Mouse (Mus musculus) spleen, postnatal 14 days (tissue): ENCODE data around the gene Hist1h4b.
"Not testable (repeated sequence)": the region's sequence is repeated elsewhere in the genome, so short reads cannot be mapped to it uniquely, and the experiment has no call there.

Source experiments
- DNase-seq, 2 experiments: peaks; one replicate each; pipeline ENCODE4 v3.0.0; 2021 to 2022; ENCODE audit warnings: low spot score in 2 of 2

Hist1h4b gene

DNA sequence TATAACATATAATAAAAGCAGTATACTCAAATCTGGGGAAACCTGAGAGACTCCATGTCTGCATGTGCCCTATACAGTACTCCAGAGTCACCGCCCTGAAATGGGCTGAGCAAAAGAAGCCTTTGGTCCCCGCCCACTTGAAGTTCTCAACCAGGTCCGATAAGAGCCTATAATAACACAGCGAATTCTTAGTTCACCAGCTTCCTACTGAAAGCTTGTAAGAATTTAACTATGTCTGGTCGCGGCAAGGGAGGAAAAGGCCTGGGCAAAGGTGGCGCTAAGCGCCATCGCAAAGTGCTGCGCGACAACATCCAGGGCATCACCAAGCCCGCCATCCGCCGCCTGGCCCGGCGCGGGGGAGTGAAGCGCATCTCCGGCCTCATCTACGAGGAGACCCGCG, at the start of gene Hist1h4b:
TSS of gene Hist1h4b (plus strand) at position 224 of the 400 bp plus-strand sequence.
- DNase-seq, result peak; percentile 75 to 93

DNA sequence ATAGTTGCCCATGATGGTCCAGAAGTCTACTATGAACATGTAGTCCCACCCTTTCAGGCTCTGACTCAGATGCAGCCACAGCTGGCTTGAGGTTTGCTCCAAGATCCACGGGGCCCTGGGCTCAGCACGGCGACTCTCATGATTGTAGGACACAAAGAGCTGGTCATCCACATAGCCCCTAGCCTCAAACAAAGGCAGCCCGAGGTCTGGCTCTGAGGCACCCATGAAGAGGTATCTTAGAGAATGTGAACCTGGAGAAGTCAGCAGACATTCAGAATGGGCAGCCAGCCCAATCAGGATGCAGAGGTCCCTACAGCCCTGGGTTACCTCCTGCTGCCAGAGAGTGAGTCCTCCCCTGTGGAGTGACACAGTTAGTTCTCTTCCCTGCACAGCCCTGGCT, 48.8 kb upstream of the Hist1h4b start:
- no peak for DNase-seq

DNA sequence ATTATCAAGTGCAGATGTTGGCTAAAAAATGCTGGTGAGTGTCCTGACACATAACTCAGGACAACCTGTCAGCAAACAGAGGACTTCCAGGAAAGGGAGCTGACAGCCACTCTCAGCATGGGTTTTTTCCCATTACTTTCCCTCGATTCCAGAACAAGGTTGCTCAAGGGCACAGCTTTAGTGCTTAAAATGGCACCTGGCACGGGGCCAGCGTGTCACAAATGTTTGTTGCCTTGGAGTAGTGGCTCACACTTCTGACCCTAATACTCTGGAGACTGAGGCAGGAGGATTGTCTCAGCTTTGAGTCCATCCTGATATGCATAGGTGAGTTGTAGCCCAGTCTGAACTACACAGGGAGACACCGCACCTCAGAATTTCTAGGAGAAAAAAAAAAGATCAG, 48.2 kb upstream of the Hist1h4b start:
- DNase-seq, result no peak

DNA sequence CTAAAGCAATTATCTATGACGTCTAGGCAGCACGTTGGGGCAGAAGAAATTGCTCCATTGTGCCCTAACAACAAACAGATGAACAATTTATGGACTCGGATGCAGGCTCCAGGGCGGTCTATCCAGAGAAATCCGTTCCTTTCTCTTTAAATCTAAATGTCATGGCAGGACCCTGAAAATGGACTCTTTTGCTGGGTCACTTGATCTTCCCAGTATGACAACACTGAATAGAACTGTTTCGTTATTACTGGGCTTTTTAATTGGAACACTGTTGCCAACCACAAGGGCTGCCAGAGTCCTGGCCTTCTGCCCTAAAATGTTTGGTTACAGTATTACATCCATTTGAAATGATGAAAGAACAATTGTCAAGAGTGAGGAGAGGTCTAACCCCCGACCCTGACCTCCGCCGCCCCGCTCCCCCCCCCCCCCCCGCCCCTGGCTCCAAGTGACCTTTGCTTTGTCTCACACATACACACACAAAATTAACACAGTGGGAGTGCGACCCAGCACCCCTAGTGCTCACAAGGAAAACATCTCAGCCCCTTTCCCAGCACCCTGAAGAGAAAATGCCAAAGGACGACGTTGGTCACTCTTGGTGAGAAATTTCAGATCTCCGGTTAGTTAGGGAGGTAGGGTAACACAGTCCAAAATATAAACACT, 47.0 kb upstream of the Hist1h4b start:
- no peak for DNase-seq

DNA sequence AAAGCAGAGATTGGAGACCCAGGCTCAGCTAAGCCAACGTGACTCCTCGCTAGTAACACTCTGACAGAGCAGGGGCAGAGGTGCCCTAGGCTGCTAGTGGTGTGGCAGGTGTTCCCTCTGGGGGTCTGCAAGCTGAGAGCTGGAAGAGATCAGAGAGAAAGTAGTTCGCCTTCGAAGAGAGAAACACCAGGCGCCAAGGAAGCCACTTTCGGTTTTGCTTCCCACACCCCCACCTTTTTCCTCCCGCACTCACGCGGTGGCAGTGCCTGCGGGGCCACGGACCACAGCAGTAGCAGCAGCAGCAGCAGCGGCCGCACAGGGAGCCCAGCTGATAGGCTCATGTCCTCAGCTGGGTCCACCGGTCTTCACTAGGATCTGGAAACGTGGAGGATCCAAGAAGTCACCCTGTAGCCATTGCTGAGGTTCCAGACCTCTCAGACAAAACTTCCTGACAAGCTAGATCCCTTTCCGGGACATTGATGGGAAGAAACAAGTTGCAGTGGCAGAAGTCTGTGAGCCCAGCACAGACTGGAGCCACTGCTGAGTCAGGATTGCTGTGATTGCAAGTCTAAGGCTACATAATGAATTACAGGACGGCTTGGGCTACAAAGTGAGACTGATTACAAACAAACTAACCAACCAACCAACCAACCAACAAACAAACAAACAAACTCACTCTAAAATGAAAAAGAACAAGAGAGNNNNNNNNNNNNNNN, 46.3 kb upstream of the Hist1h4b start, which contains the start of gene Hfe:
TSS of gene Hfe (minus strand) at position 481 of the 716 bp plus-strand sequence.
- DNase-seq, result peak in 1 of 2 experiments; percentile 35

DNA sequence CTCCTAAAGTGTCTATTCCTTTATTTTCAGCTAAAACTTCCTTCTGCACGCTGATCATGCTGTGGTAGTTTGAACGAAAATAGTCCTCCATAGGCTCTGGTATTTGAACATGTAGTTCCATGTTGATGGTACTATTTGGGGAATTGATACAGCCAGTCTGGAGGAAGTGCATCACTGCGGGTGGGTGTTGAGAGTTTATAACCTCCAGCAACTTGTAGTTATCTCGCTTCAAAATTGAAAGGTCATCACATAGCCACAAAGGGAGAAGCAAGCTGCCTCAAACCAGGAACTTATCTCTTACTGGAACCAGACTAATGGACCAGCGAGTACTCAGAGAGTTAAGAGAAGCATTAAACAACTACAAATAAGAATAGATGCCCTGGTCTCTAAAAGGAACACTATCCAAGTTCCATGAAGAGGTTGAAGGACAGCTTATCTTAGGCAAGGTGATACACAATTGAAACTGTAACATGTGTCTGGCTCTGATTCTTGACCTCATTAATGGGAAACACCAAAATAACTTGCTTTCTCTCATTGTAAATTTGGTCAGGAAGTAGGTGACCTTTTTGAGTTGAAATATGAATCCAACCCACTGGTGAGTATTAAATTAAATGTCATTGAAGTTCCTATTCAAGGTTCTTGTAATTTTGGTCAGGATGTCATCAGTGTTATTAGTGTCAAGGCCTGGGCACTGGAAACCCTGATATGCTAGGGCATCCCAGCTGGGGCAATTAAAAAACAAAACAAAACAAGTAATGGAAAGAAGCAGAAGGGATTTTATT, 40.4 kb upstream of the Hist1h4b start:
- DNase-seq, result no peak

DNA sequence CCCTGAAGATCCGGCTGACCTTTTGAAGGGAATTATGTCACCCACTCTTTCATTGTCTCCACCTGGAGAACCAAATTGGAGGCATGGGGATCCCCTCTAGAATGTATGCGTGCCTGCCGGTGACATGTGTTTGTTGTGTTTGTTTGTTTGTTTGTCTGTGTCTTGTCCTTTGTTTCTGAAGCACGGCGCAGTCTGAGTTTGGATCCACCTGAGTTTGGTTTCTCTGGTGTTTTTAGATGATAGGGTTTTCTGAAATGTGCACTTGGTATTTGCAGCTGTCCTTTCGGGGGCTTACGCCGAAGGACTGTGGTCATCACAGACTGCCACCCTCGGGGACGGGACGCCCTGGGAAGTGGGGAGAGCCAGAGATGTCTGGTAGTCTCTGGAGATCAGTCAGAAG, 39.6 kb upstream of the Hist1h4b start:
- no peak for DNase-seq

DNA sequence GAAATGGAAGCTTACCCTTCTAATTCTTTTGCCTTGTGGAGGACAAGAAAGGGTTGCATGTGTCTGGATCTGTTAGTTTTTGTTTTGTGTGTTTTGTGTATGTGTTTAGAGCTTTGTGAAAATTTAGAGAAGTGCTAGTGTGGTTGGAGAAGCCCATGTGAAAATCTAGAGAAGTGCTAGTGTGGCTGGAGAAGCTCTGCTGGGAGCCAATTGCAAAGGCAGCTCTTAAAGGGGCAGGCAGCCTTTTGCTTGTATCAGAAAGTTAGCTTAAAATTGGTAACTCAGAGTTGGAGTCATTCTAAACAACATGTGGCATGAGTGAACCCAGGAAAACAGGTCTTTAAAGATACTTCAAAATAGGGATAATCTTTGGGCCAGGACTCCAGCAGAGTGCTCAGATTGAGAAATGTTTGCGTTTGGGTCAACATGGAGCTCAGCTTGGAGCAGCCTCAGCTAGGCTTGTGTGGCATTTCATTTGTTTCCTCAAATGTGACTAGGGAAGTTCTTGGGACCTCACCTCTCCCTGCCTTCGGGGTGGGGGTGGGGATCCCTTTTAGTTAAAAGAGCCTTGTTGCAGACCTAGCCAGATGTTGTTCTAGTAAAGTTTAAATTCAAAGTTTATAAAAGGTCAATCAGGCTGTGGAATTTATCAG, 39.1 kb upstream of the Hist1h4b start:
- DNase-seq, result not testable (repeated sequence)

DNA sequence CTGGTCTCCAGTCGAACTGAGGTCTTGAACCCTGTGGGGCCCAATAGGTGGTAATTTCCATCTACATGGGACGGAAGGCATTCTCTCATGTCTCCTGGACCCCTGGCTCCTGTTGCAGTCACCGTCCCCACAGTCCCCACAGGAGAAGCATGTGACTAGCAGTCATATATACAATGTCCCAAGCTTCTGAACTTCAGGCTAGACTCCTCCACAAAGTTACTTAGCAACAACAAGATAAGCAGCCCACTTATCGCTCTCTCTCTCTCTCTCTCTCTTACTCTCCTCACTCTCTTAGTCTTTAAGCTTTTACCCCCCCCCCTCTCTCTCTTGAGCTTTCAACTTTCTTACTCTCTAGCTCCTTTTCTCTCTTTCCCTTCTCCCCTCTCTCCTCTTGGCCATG, 32.6 kb upstream of the Hist1h4b start:
- DNase-seq, result no peak

DNA sequence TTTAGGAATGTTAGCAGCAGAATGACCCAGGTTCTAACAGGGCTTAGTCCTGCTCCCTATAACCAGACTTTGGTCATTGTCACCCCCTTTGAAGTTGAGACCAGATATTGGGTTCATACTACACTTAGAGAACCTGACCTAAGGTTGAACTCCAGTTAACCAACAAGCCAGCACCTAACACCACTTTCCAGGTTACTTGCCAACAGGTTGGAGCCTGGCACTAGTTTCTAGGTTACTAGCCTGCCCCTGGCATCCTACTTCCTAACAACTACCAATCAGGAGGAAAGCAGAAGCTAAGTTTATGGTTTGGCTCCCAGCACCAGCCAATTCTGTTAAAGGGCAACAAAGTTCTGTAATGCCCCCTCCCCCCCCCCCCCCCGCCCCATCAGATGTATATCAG, 31.6 kb upstream of the Hist1h4b start:
- DNase-seq, result no peak

DNA sequence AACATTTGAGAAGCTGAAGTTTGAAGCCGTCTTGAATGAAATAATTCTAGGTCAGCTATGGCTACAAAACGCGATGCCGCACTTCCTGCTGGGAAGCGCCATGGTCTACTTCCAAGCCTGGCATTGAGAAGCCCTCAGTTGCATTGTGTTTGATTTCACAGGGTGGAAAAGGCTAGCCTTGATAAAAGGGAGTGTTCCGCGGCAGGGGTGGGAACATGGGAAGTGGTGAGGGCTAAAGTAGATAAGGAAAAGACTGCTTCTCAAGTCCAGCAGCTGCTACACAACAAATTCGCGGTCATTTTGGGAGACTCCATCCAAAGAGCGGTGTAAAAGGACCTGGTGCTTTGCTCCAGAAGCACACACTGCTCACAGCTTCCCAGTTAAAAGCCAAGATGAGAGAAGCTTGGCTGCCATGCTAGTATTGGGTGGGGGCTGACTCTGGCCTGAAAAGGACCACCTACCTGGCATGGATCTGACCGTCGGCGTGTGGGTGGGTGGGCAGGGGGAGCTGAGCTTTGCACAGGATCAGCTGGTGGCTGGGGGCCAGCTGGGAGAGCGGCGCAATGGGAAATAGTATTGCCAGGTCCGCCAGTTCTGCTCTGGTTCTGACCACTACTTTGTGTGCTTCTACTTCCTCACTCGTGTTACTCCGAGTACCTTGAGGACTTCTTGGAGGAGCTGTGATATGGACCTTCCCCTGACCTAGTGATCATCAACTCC, 28.2 kb upstream of the Hist1h4b start:
- no peak for DNase-seq

DNA sequence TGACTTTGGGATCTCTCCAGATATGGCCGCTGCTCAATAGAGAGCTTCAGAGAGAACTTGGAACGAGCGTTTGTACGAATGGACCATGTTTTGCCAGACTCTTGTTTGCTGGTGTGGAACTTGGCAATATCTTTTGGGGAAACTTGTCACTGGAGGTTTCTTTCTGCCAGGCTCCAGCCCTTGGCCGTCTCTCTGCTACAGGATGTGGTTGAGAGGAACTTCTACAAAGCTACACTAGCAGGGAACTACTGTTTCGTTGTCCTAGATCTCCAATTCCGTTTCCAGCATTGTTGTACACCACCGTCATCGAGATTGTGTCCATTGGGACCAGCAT, 27.7 kb upstream of the Hist1h4b start:
- no peak for DNase-seq

DNA sequence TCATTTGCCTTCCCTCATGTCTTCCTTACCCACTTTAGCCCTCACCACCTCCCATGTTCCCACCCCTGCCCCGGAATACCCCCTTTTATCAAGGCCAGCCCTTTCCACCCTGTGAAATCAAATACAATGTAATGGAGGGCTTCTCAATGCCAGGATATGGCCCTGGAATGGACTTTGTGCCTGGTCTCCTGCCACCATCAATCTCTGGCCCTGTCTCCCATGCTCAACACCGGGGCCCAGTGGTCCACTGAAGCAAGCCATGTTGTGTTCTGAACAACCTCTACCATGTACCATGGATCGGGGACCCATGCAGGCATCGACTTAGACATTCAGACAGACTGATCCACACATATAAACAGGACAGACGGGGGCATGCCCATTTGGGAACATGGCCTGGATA, 27.1 kb upstream of the Hist1h4b start:
- no peak for DNase-seq

DNA sequence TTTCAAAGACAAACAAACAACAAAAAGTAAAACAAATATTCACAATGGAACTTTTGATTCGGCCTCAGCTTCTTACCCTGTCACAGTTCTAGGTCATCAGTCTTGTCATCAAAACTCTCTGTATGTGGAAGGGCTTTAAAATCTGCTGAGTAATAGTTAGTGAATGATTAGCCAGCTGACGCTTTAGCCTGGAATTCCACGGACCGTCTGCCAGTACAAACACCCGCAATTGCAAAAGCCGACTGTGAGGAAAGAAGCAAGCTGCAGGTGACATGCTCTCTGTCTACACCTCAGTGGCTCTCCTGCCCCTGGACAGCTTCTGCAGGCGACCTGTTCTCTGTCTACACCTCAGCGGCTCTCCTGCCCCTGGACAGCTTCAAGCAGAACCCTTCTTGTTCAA, 26.3 kb upstream of the Hist1h4b start:
- DNase-seq, result no peak

DNA sequence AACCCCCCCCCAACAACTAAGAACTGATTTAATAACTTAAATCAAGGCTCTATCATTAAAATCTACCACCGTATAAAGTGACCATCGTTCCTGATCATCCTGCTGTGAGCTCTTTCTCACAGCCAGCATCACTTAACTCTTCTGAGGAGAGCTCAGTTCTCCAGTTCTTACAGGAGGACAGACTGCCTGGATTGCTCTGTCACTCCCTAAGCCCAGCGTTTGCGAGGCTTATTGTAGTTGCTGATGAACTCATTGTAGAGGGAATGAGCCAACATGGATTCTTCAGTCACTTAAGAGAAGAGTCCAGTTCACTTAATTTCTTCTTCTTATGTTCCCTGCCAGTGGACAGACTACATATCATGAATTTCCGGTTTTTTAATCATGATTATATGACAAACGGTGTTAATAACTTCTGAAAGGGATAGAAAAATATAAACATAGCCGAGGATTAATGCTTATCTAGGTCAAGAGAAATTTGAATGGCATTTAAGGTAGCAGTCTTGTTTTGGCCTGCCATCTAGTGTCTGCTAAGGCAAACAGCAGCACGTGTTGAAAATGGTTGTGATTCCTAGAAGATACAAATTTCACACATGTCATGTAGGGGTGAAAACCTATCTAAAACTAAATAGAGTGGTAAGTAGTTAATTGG, 24.5 kb upstream of the Hist1h4b start:
- DNase-seq, result no peak

DNA sequence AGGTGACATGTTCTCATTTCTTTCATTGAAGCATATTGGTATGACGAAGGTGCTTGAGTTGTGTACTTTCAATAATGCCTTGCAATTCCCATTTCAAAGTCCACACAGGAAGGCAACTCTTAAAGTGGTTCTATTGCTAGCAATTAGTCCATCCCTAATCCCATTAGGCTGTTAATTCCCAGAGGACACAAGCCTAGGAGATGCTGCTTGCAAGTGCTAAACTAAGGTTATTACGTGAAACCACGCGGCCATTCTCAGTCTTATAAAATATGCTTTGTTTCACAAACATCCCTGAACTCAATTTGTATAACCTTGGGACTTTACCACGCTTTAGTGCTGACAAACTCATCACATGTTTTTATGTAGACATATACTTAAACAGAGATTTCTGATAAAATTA, 19.7 kb upstream of the Hist1h4b start:
- DNase-seq, result no peak

DNA sequence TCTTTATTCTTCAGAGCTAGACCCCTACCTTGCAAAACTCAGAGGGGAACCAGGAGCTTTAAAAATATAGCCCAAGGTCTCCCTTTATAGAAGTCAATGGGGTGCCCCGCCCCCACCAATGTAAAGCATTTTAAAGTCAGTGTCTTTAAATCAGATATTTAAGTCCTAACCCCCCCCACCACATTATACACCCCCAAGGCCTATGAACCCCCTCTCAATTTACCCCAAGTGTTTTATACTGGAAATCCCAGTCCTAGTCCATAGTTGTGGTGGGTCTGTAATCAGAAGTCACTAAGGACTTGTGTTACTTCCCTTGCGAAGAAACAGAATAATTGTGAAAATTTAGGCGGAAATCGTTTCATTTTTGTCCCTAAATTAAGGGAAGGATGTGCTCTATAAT, 18.8 kb upstream of the Hist1h4b start:
- no peak for DNase-seq

DNA sequence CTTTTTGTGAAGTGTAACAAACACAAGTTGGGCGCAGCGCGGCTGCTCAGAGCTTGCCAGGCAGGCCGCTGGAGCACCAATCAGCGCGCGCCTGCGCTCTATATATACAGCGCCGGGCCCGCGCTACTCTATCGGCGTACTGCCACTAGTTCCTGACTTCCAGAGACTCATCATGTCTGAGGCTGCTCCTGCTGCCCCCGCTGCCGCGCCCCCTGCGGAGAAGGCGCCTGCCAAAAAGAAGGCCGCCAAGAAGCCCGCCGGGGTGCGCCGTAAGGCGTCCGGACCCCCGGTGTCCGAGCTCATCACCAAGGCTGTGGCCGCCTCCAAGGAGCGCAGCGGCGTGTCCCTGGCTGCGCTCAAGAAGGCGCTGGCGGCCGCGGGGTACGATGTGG, 18.1 kb upstream of the Hist1h4b start, which contains the start of gene Hist1h1c:
TSS of gene Hist1h1c (plus strand) at position 132 of the 392 bp plus-strand sequence.
- DNase-seq, result peak; percentile 94 to 98

DNA sequence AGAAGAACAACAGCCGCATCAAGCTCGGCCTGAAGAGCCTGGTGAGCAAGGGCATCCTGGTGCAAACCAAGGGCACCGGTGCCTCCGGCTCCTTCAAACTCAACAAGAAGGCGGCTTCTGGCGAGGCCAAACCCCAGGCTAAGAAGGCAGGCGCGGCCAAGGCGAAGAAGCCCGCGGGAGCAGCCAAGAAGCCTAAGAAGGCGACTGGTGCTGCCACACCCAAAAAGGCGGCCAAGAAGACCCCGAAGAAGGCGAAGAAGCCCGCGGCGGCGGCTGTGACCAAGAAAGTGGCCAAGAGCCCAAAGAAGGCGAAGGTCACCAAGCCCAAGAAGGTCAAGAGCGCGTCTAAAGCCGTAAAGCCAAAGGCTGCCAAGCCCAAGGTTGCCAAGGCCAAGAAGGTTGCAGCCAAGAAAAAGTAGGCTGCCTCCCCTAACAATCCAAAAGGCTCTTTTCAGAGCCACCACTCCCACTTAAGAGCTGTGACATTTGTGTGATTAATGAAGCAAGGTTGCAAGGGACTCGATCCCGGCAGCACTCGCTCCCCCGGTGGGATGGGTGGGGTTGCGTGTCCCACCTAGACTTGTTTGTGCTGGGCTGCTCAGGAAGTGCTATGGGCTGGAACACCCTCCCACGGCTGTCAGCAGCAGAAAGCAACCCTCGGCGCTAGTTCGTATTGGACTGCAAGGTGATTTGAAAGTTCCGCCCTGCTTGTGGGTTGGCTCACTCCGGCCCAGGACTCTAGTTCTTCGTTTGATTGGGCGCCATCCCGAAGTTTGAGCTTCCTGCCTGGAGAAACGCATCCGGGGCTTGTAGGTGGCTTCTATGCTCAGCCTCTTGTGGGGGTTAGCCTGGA, 17.5 kb upstream of the Hist1h4b start:
- DNase-seq, result peak; percentile 85 to 90

DNA sequence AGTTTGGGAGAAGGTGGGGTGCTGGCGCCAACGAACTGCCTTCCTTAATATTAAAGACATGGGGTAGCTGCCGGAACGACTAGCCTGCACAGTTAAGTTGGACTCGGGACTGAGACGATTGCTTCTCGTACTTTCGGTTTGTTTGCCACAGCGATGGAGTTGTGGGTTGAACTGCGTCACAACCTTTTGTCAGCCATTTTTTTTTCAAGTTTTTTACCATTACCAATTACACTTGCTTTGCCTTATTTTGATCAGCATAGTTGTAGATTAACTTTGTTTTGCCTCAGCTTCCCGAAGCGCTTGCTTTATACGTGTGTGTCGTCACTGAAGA, 16.9 kb upstream of the Hist1h4b start:
- no peak for DNase-seq
